Mouse (Mus musculus) midbrain, embryonic 12.5 days (tissue): ENCODE results near the gene Cdh23. TPM values are rescaled to one million over a fixed set of nuclear protein-coding genes. Genes with fewer than 3 reads are reported as not detected.

Source experiments
- ATAC-seq: fragments of 200-750 bp; cut with Nextera tagmentation; 2 replicates; pipeline ENCODE4 v1.8.0; 2017; ENCODE audit warnings: low read depth, moderate TSS enrichment, moderate library complexity; ENCODE audit not compliant: low FRiP score
- H3K27ac ChIP-seq: fragments of 300-500 bp; sonication (generic); replicated peaks from 2 replicates; pipeline ENCODE4 v1.5.1; 2016; ENCODE audit warnings: mild to moderate bottlenecking
- H3K27me3 ChIP-seq: fragments of 300-500 bp; sonication (generic); 2 replicates; pipeline ENCODE4 v1.6.1; 2016; ENCODE audit warnings: mild to moderate bottlenecking
- H3K36me3 ChIP-seq: fragments of 300-500 bp; sonication (generic); 2 replicates; pipeline ENCODE4 v1.6.1; 2016
- H3K4me1 ChIP-seq: fragments of 300-500 bp; sonication (generic); 2 replicates; pipeline ENCODE4 v1.6.1; 2016
- H3K4me2 ChIP-seq: fragments of 300-500 bp; sonication (generic); replicated peaks from 2 replicates; pipeline ENCODE4 v1.6.1; 2016; ENCODE audit warnings: mild to moderate bottlenecking, moderate library complexity
- H3K4me3 ChIP-seq: fragments of 300-500 bp; sonication (generic); 2 replicates; pipeline ENCODE4 v1.5.1; 2016; ENCODE audit warnings: mild to moderate bottlenecking
- H3K9ac ChIP-seq: fragments of 300-500 bp; sonication (generic); replicated peaks from 2 replicates; pipeline ENCODE4 v1.6.1; 2016; ENCODE audit warnings: mild to moderate bottlenecking, moderate library complexity
- H3K9me3 ChIP-seq: fragments of 300-500 bp; sonication (generic); 2 replicates; pipeline ENCODE4 v1.6.1; 2016; ENCODE audit warnings: mild to moderate bottlenecking
- WGBS: fragments of 180-500 bp; shearing (Covaris S2); methylation state at CpG from one replicate; pipeline ENCODE4 v1.1.7; 2016; 5-methylcytosine and 5-hydroxymethylcytosine counted together
- polyA plus RNA-seq: library from polyadenylated mRNA; unstranded; fragments of >200 nt; fragmentation: Nextera tagmentation; extraction: Ambion mirVana; gene quantifications from 2 replicates; pipeline ENCODE4 v1.2.1, GENCODE M21; 2016

Cdh23 gene
- polyA plus RNA-seq, 1 experiment from 2014 or later = 1.2 TPM

- H3K4me2 ChIP-seq = no peak overlapping the region
- no peaks in the 10 kb centered on the region for H3K36me3 ChIP-seq
- no peaks in the 10 kb centered on the region for H3K9me3 ChIP-seq
- no peak for ATAC-seq
- 5% methylated on average over 2 of the region's 2 CpGs for WGBS
- no peaks in the 10 kb centered on the region for H3K4me1 ChIP-seq
- H3K27me3 ChIP-seq = no peaks in the 10 kb centered on the region
- no peak overlapping the region for H3K9ac ChIP-seq
- H3K4me3 ChIP-seq = no peak overlapping the region
- H3K27ac ChIP-seq = no peak overlapping the region
Measured at GRCm38 (mm10) chr10:60443078-60443477, 253.2 kb downstream of the Cdh23 start.

- H3K27me3 ChIP-seq = no peaks in the 10 kb centered on the region
- no peak overlapping the region for H3K4me3 ChIP-seq
- no peaks in the 10 kb centered on the region for H3K4me1 ChIP-seq
- WGBS = 81% methylated on average over 4 of the region's 4 CpGs
- no peaks in the 10 kb centered on the region for H3K9me3 ChIP-seq
- no peak overlapping the region for H3K27ac ChIP-seq
- no peak overlapping the region for H3K9ac ChIP-seq
- no peak overlapping the region for H3K4me2 ChIP-seq
- H3K36me3 ChIP-seq = no peaks in the 10 kb centered on the region
- ATAC-seq = no peak
Measured at GRCm38 (mm10) chr10:60442321-60442720, 254.0 kb downstream of the Cdh23 start.

- H3K9ac ChIP-seq = no peak overlapping the region
- H3K4me3 ChIP-seq = no peak overlapping the region
- H3K4me1 ChIP-seq = peaks cover 11% of the 10 kb centered on the region; the same call in 1 of the 2 replicates
- no peak overlapping the region for H3K27ac ChIP-seq
- H3K9me3 ChIP-seq = no peaks in the 10 kb centered on the region
- WGBS = 18% methylated on average over 4 of the region's 4 CpGs
- no peaks in the 10 kb centered on the region for H3K36me3 ChIP-seq
- no peak overlapping the region for H3K4me2 ChIP-seq
- no peak for ATAC-seq
- 0 out of 2 replicates have a peak, but pooled peaks cover 6% of the 10 kb centered on the region for H3K27me3 ChIP-seq
Measured at GRCm38 (mm10) chr10:60432679-60433078, 263.6 kb downstream of the Cdh23 start.

- no peak for ATAC-seq
- no peak overlapping the region; the same call in 1 of the 2 replicates for H3K27ac ChIP-seq
Measured at GRCm38 (mm10) chr10:60430591-60430990, 265.7 kb downstream of the Cdh23 start.

GRCm38 (mm10) chr10:60430001-60430400 lies 266.3 kb downstream of the Cdh23 start:
- Histone ChIP-seq H3K27me3 (0 out of 2 replicates have a peak, but pooled peaks cover 6% of the 10 kb centered on the region), H3K4me2 (no peak overlapping the region), H3K9me3 (peaks cover 12% of the 10 kb centered on the region), H3K27ac (no peak overlapping the region), H3K4me3 (no peak overlapping the region), H3K9ac (no peak overlapping the region), H3K4me1 (peaks cover 11% of the 10 kb centered on the region; the same call in 1 of the 2 replicates), H3K36me3 (no peaks in the 10 kb centered on the region)
- 61% methylated on average over 10 of the region's 10 CpGs for WGBS
- ATAC-seq = no peak

More at GRCm38 (mm10) chr10:60430591-60430990, 265.7 kb downstream of the Cdh23 start:
- Histone ChIP-seq H3K4me3 (no peak overlapping the region), H3K9ac (no peak overlapping the region), H3K36me3 (no peaks in the 10 kb centered on the region), H3K9me3 (peaks cover 7% of the 10 kb centered on the region), H3K4me1 (peaks cover 11% of the 10 kb centered on the region; the same call in 1 of the 2 replicates), H3K27me3 (0 out of 2 replicates have a peak, but pooled peaks cover 6% of the 10 kb centered on the region), H3K4me2 (no peak overlapping the region)
- 30% methylated on average over 6 of the region's 6 CpGs for WGBS

- Histone ChIP-seq H3K27ac (no peak overlapping the region), H3K4me1 (no peaks in the 10 kb centered on the region), H3K4me2 (no peak overlapping the region), H3K27me3 (0 out of 2 replicates have a peak, but pooled peaks cover 7% of the 10 kb centered on the region), H3K36me3 (no peaks in the 10 kb centered on the region), H3K9ac (no peak overlapping the region), H3K4me3 (no peak overlapping the region), H3K9me3 (peaks cover 14% of the 10 kb centered on the region)
- WGBS = 65% methylated on average over 7 of the region's 7 CpGs
- no peak for ATAC-seq
Measured at GRCm38 (mm10) chr10:60422756-60423155, 273.5 kb downstream of the Cdh23 start.

- ATAC-seq = no peak
- no peak overlapping the region for H3K9ac ChIP-seq
- H3K4me1 ChIP-seq = no peaks in the 10 kb centered on the region
- H3K4me3 ChIP-seq = no peak overlapping the region
- 28% methylated on average over 4 of the region's 4 CpGs for WGBS
- H3K36me3 ChIP-seq = no peaks in the 10 kb centered on the region
- H3K27ac ChIP-seq = no peak overlapping the region
- H3K9me3 ChIP-seq = no peaks in the 10 kb centered on the region
- H3K27me3 ChIP-seq = 0 out of 2 replicates have a peak, but pooled peaks cover 7% of the 10 kb centered on the region
- no peak overlapping the region for H3K4me2 ChIP-seq
Measured at GRCm38 (mm10) chr10:60419624-60420023, 276.7 kb downstream of the Cdh23 start.

- no peak overlapping the region for H3K9ac ChIP-seq
- 0 out of 2 replicates have a peak, but pooled peaks have one; percentile 38 for ATAC-seq
Measured at GRCm38 (mm10) chr10:60418137-60418536, 278.2 kb downstream of the Cdh23 start.

GRCm38 (mm10) chr10:60417041-60417440 lies 279.2 kb downstream of the Cdh23 start:
- Histone ChIP-seq H3K4me3 (no peak overlapping the region), H3K9me3 (no peaks in the 10 kb centered on the region), H3K4me1 (no peaks in the 10 kb centered on the region), H3K36me3 (no peaks in the 10 kb centered on the region), H3K27me3 (peaks cover 7% of the 10 kb centered on the region; the same call in 1 of the 2 replicates), H3K9ac (no peak overlapping the region), H3K27ac (no peak overlapping the region), H3K4me2 (no peak overlapping the region)
- no peak for ATAC-seq
- 86% methylated on average over 2 of the region's 2 CpGs for WGBS

More at GRCm38 (mm10) chr10:60418137-60418536, 278.2 kb downstream of the Cdh23 start:
- H3K4me1 ChIP-seq = no peaks in the 10 kb centered on the region
- H3K4me3 ChIP-seq = no peak overlapping the region
- 4% methylated on average over 3 of the region's 3 CpGs for WGBS
- no peaks in the 10 kb centered on the region for H3K9me3 ChIP-seq
- H3K36me3 ChIP-seq = no peaks in the 10 kb centered on the region
- H3K27ac ChIP-seq = no peak overlapping the region
- H3K4me2 ChIP-seq = no peak overlapping the region
- peaks cover 7% of the 10 kb centered on the region; the same call in 1 of the 2 replicates for H3K27me3 ChIP-seq

GRCm38 (mm10) chr10:60413756-60414155 lies 282.5 kb downstream of the Cdh23 start:
- H3K4me3 ChIP-seq = no peak overlapping the region
- no peak for ATAC-seq
- H3K9ac ChIP-seq = no peak overlapping the region
- H3K9me3 ChIP-seq = no peaks in the 10 kb centered on the region
- H3K27me3 ChIP-seq = peaks cover 17% of the 10 kb centered on the region
- H3K27ac ChIP-seq = no peak overlapping the region
- H3K36me3 ChIP-seq = no peaks in the 10 kb centered on the region
- no peaks in the 10 kb centered on the region for H3K4me1 ChIP-seq
- WGBS = 87% methylated on average over 2 of the region's 2 CpGs
- no peak overlapping the region for H3K4me2 ChIP-seq

- Histone ChIP-seq H3K9ac (no peak overlapping the region), H3K4me2 (no peak overlapping the region), H3K27ac (no peak overlapping the region), H3K4me1 (no peaks in the 10 kb centered on the region), H3K4me3 (no peak overlapping the region), H3K36me3 (no peaks in the 10 kb centered on the region), H3K9me3 (no peaks in the 10 kb centered on the region), H3K27me3 (peaks cover 21% of the 10 kb centered on the region)
- WGBS = 35% methylated on average over 5 of the region's 5 CpGs
- ATAC-seq = no peak
Measured at GRCm38 (mm10) chr10:60411794-60412193, 284.5 kb downstream of the Cdh23 start.

GRCm38 (mm10) chr10:60407831-60408230 lies 288.5 kb downstream of the Cdh23 start:
- Histone ChIP-seq H3K27me3 (peaks cover 30% of the 10 kb centered on the region), H3K36me3 (no peaks in the 10 kb centered on the region), H3K9ac (no peak overlapping the region), H3K27ac (no peak overlapping the region), H3K4me1 (no peaks in the 10 kb centered on the region), H3K9me3 (no peaks in the 10 kb centered on the region), H3K4me2 (no peak overlapping the region), H3K4me3 (no peak overlapping the region)
- 0 out of 2 replicates have a peak, but pooled peaks have one; percentile 34 for ATAC-seq
- 5% methylated on average over 5 of the region's 5 CpGs for WGBS
